Mouse (Mus musculus) right cerebral cortex, adult 18-20 months (tissue): ENCODE results near the gene Rbm47.

Source experiments
- DNase-seq: peaks from one replicate; pipeline ENCODE4 v3.0.0; 2022; ENCODE audit warnings: mixed read lengths

Rbm47 gene

GRCm38 (mm10) chr5:66124089-66124400 lies 48.9 kb downstream of the Rbm47 start:
- no peak for DNase-seq

DNA sequence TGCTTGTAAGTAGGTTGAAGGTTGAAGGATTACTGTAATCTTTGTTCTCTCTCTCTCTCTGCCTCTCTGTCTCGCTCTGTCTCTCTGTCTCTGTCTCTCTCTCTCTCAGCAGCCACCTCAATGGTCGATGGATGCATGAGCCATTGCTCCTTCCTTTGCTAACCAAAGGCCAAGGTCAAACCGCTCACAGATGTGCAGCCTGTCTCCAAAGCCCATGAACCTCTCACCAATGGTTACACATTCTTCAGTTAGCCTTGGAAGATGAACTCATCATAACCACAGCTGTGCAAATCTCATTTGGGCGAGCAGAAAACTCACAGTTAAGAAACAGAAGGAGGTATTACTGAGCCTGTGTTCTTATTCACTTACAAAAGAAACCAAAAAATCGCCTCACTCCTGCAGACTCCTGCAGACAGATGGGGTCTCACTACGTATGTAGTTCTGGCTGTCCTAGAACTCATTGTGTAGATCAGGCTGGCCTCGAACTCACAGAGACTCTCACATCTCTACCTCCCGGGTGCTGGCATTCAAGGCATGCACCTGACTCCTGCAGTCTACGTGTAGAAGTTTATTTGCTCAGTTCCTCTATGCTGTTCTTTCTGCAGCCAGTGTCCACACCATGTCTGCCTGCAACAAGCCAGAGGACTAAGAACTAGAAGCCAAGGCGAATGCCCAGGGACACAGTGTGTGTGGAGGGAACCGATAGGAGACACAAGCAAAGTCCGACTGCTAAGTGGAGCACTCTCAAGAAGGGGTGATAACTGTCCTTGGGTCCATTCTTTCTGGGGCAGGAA lies 49.4 kb downstream of the Rbm47 start:
- DNase-seq, result no peak

DNA sequence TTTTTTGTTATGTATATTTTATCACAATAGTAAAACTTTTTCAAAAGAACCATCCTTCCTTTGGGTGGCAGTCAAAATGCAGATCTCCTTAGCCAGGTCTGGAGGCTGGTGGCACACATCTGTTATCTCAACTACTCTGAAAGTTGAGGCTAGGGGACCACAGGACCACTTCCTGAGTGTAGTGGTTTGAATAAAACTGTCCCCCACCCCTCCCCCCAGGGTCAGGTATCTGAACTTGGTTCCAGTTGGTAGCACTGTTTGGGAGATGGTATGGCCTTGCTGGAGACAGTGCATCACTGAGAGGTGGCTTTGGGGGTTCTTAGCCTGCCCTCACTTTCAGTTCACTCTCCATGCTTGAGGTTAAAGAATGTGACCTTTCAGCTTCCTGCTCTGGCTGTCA lies 51.7 kb downstream of the Rbm47 start:
- DNase-seq, result no peak

DNA sequence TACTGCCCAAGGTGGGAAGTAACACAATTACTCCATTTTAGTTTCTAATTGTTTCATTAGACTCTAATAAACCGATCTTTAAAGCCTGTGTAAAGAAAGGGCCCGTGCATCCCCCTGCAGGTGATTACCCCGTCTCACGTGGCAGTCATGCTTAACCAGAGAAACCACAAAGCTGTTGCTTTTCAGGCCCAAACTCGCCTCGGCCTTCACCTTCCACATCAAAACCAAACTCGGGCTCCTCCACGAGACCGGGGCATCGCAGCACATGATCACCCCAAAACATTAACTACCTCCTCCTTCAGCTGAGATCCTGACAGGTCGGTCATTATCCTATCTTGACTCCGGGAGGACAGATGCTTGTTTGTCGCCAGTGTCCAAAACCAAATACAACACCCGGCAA lies 58.2 kb downstream of the Rbm47 start:
- DNase-seq, result no peak

GRCm38 (mm10) chr5:66114208-66114607 lies 58.7 kb downstream of the Rbm47 start:
- no peak for DNase-seq

- DNase-seq, result no peak
Observed at GRCm38 (mm10) chr5:66112059-66112458, 60.9 kb downstream of the Rbm47 start.

- DNase-seq, result no peak
Observed at GRCm38 (mm10) chr5:66106372-66106771, 66.5 kb downstream of the Rbm47 start.

GRCm38 (mm10) chr5:66105946-66106345 lies 67.0 kb downstream of the Rbm47 start:
- DNase-seq, result no peak

DNA sequence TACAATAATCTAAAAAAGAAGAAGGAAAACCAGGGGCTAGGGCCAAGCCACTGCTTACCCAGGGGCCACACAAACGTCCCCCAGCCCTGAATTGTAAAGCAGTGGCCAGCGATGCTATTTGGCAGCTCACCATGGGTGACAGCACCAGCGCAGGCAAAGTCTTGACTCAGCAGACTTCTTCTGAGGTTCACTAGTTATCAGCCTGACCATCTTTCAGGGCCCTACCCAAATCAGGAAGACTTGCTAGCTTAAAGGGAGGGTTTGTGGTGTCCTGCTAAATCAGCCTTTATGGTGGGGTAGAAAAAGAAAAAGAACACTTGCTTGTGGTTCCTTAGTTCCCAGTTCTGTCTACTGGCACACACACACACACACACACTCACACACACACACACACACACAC lies 67.6 kb downstream of the Rbm47 start:
- DNase-seq, result no peak

- DNase-seq, result no peak
Observed at GRCm38 (mm10) chr5:66103386-66103785, 69.5 kb downstream of the Rbm47 start.

- DNase-seq, result no peak
Observed at GRCm38 (mm10) chr5:66102821-66103220, 70.1 kb downstream of the Rbm47 start.

DNA sequence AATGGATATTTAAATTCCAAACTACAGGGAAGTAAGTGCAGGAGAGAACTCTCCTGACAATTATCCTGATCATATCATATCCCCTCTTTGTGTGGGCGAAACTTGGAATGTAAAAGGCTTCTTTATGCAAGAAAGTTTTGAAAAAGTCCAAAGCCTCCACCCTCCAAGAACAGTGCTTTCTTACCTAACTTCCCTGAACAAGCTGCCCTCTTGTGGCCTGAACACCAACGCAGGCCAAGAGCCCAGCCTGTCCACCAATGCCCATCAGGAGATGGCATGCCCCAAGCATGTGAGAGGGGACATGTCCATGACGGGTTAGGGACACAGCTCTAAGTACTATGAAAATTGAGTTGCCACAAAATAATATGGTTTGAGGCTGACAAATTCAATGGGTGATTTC lies 71.3 kb downstream of the Rbm47 start:
- no peak for DNase-seq

- DNase-seq, result no peak
Observed at GRCm38 (mm10) chr5:66100322-66100721, 72.6 kb downstream of the Rbm47 start.

DNA sequence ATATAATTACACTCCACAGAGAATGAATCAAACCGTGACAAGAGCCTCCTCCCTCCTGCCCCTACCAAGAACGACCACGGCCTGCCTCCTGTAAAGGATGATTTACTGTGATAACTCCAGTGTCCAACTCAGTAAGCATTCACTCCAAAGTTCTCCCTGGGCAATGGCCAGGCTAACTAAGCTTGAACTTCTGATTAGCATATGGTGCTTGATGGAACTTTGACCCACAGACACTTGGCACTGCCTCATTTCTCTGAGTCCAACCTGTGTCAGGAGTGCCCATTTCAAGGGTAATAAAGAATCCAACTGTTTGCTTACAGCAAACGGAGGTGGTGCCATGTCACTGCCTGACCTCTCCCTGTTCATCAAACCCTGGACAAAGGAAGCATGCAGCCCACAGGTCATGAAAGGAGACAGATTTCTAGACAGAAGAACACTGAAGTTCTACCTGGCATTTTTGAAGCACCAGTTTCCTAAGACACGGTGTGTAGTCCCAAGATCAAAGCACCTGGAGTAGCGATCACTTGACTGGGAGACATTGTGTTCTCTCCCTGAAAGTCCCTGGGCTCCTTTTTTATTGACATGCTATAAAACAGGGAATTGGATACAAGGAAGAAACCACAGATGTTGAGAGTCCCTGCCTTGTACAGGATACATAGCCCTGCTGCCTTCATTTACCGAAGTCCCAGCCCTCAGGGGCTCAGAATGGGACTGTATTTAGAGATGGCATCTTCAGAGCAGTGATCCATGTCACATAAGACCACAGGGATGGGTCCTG lies 74.6 kb downstream of the Rbm47 start:
- no peak for DNase-seq

DNA sequence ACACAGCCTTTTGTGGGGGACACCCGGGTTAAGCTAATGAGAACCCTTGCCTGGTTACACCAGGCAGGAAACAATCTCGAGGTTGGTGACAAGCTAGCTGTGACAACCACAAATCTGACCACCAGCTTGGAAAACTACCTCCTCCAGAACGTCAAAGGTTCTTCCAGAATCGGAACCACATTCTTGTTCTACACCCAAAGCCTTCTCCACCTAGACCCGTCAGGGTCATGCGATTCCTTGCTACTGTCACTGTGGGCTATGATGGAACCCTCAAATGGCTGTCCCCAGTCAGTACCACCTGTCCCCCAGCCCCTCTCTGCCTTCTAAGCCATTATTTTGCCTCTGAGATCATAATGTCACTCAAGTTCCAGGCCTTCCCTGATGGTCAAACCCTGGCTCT lies 76.8 kb downstream of the Rbm47 start:
- DNase-seq, result no peak

DNA sequence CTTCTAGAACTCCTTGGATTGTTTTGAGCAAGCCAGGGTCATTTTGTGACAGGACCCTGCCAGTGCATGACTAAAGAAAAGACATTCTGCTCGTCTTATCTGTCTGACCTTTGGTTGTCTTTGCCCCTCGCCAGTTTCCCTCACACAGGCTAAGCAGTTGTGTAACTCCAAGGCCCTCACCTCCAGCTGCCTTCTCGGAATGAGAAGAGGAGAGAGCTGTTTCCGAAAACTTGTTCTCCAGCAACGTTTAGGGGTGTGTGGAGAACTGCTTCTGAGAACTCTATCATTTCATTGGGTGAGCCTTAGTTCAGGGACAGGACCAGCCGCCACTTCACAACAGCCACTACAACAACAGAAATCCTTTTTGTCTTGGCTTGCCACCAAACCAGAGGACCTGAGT lies 77.8 kb downstream of the Rbm47 start:
- no peak for DNase-seq

- no peak for DNase-seq
Observed at GRCm38 (mm10) chr5:66090037-66090436, 82.9 kb downstream of the Rbm47 start.

DNA sequence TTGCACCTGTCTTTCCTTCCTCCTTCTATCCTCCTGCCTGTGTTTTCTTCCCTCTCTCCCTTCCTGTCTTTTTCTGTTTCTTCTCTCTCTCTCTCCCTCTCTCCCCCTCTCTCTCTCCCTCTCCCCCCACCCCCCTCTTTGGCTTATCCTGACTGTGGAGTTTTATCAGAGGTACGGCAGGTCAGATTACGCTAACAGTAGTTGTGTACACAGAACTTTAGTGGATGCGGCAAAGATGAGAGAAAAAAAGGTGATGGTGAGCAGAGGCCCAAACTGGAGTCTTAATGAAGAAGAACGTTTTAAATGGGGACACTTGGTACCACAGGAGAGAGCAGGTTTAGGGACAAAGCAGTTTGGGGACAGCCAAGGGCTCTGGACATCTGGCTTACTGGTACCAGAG lies 83.3 kb downstream of the Rbm47 start:
- no peak for DNase-seq

GRCm38 (mm10) chr5:66088902-66089295 lies 84.0 kb downstream of the Rbm47 start:
- DNase-seq, result no peak

GRCm38 (mm10) chr5:66088247-66088901 lies 84.5 kb downstream of the Rbm47 start:
- no peak for DNase-seq

DNA sequence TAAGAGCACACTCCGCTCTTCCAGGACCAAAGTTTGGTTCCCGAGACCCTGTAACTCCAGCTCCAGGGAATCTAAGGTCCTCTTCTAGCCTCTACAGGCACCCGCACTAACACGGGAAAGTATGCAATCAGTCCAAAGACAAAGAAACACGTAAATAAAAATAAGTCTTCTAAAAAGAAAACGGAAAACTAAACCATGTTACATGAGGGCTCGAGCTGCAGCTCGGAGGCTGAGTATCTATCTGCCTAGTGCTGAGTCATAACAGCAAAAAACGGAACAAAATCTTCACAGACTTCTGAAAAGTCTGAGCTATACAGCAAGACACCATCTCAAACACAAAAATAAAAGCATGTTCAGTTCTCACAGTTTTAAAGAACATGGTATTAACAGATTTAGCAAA lies 86.0 kb downstream of the Rbm47 start:
- DNase-seq, result no peak

DNA sequence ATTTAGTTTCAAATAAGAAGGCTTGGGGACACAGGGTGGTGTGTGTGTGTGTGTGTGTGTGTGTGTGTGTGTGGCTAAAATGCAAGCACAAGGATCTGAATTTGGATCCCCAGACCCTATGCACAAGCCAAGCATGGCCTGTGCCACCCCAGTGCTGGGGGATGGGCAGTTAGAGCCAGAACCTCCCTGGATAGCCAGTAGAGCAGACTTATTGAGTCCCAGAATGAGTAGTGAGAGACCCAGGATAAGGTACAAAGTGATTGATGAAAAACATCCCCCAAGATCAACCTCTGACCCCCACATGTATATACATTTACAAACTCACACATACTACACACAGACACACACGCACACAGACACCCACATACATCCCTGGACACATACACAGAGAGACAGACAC lies 86.6 kb downstream of the Rbm47 start:
- DNase-seq, result no peak

- no peak for DNase-seq
Observed at GRCm38 (mm10) chr5:66085478-66085877, 87.4 kb downstream of the Rbm47 start.

- no peak for DNase-seq
Observed at GRCm38 (mm10) chr5:66084541-66084940, 88.4 kb downstream of the Rbm47 start.
